Mouse (Mus musculus): ENCODE data around the gene Slc9c1. TPM values are rescaled to one million over a fixed set of nuclear protein-coding genes. Genes with fewer than 3 reads are reported as not detected.
"Not testable (repeated sequence)": the region's sequence is repeated elsewhere in the genome, so short reads cannot be mapped to it uniquely, and the experiment has no call there.

Slc9c1 gene
- not detected in 2 replicates for polyA plus RNA-seq (2015; fragmentation: Nextera tagmentation; extraction: Ambion mirVana)

DNA sequence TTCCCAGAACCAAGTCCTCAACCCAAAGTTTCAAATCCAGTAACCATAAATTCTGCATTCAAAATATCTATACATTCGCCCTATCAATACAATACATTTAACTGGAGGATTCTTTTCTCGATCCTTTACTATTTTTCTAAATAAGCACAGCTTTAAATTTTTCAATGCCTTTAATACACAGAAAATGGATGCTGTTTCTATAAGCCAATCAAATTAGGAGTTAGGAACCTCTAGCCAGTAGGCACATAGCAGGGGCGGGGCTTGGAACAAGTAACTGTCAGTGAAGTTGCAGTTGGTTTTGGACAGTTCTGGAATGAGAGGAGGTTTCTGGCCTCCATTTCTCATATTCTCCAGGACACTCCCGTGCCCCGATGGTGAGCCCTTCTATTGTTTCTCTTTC is at the start of gene Slc9c1:
Gene Slc9c1 (plus strand): TSS at position 301 of the 400 bp plus-strand sequence.
- Histone ChIP-seq H3K27ac (replicated peaks) (no peak within 1 kb of the TSS), H3K4me3 (replicated peaks) (no peak within 1 kb of the TSS), H3K9me3 (replicated peaks) (no peaks in the 10 kb centered on the region), H3K27me3 (replicated peaks) (no peaks in the 10 kb centered on the region), H3K4me2 (no peak within 1 kb of the TSS), H3K36me3 (no peaks in the 10 kb centered on the region), H3K4me1 (no peaks in the 10 kb centered on the region), H3K9ac (replicated peaks) (no peak within 1 kb of the TSS)
- 95% methylated on average over 5 of the region's 5 CpGs for WGBS
- ATAC-seq (ENCODE audit: low FRiP score) = no peak

- 76% methylated on average over 5 of the region's 5 CpGs for WGBS
- ATAC-seq (ENCODE audit: low FRiP score) = no peak
Observed at GRCm38 (mm10) chr16:45492927-45493326, 42.2 kb upstream of the Slc9c1 start, which contains the start of gene Gm609. TSS of gene Gm609 (minus strand) at chr16:45492969.

DNA sequence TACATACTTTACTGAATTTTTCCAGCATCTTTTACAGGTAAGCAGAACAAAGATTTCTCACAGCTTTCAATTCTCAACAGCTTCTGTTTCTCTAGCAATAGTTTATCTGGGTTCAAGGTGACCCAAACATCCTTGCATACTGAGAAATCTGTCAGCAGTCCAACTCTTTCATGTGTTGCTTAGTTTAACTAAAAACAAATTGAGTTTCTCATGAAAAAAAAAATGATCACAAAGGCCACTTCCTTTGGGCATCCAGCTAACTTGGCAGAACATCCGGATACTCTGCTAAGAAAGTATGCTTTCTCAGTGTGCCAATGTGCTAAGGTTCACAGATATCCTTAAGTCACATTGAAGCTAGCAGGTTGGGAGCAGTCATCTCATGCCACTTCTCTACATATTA is 39.8 kb upstream of the Slc9c1 start:
- WGBS = 84% methylated on average over 1 of the region's 1 CpGs
- no peaks in the 10 kb centered on the region for H3K27me3 ChIP-seq (replicated peaks)
- H3K4me3 ChIP-seq (replicated peaks) = no peak overlapping the region
- no peaks in the 10 kb centered on the region for H3K9me3 ChIP-seq (replicated peaks)
- H3K4me1 ChIP-seq = no peaks in the 10 kb centered on the region
- H3K27ac ChIP-seq (replicated peaks) = no peak overlapping the region
- H3K36me3 ChIP-seq = no peaks in the 10 kb centered on the region
- no peak overlapping the region for H3K4me2 ChIP-seq
- H3K9ac ChIP-seq (replicated peaks) = no peak overlapping the region
- no peak for ATAC-seq (ENCODE audit: low FRiP score)

More at GRCm38 (mm10) chr16:45492927-45493326, 42.2 kb upstream of the Slc9c1 start, which contains the start of gene Gm609:
- no peaks in the 10 kb centered on the region for H3K27me3 ChIP-seq (replicated peaks)
- H3K27ac ChIP-seq (replicated peaks) = no peak within 1 kb of the TSS
- no peak within 1 kb of the TSS for H3K4me2 ChIP-seq
- H3K9me3 ChIP-seq (replicated peaks) = no peaks in the 10 kb centered on the region
- no peaks in the 10 kb centered on the region for H3K36me3 ChIP-seq
- H3K4me1 ChIP-seq = no peaks in the 10 kb centered on the region
- H3K9ac ChIP-seq (replicated peaks) = no peak within 1 kb of the TSS
- no peak within 1 kb of the TSS for H3K4me3 ChIP-seq (replicated peaks)

DNA sequence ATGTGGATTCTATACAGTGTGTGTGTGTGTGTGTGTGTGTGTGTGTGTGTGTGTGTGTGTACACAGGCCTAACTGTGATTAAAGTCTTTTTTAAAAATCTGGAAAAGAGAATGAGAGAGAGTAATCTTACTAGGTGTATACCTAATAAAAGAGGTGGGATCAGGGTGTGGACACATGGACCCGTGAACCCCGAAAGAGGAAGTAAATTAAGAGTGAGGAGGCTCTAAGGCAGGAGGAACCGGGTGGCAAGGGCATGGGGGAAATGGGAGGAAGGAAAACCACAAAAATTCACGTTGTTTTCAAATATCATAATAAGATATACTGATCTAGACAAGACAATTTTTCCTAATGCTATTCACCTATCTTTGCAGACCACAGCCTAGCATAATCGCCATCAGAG is 9.6 kb upstream of the Slc9c1 start:
- no peak overlapping the region for H3K27ac ChIP-seq (replicated peaks)
- no peaks in the 10 kb centered on the region for H3K9me3 ChIP-seq (replicated peaks)
- H3K4me2 ChIP-seq = no peak overlapping the region
- no peaks in the 10 kb centered on the region for H3K27me3 ChIP-seq (replicated peaks)
- 81% methylated on average over 5 of the region's 5 CpGs for WGBS
- H3K36me3 ChIP-seq = no peaks in the 10 kb centered on the region
- H3K4me3 ChIP-seq (replicated peaks) = no peak overlapping the region
- no peak overlapping the region for H3K9ac ChIP-seq (replicated peaks)
- H3K4me1 ChIP-seq = no peaks in the 10 kb centered on the region
- ATAC-seq (ENCODE audit: low FRiP score) = no peak

DNA sequence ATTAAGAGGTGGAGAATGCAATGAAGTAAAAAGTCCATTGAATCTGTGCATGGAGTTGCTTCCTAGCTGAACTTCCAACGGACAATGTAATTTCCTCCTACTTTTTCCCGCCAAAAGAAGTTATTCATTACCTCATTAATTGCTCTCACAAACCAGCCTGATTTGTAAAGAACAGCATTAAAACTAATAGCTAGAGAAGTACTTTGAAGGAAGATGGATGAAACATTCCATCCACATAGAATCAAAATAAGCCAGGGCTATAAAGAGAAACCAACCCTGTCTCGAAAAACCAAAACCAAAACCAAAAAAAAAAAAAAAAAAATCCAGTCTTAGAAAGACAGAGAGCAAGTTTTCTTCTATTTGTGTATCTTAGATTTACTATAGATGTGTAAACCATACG is 3.2 kb upstream of the Slc9c1 start, which contains the start of gene Gm17783:
Gene Gm17783 (minus strand): TSS at position 101 of the 400 bp plus-strand sequence.
- no peak within 1 kb of the TSS for H3K4me3 ChIP-seq (replicated peaks)
- no peaks in the 10 kb centered on the region for H3K4me1 ChIP-seq
- no peak within 1 kb of the TSS for H3K4me2 ChIP-seq
- no peaks in the 10 kb centered on the region for H3K27me3 ChIP-seq (replicated peaks)
- H3K27ac ChIP-seq (replicated peaks) = no peak within 1 kb of the TSS
- 83% methylated on average over 4 of the region's 4 CpGs for WGBS
- H3K9me3 ChIP-seq (replicated peaks) = no peaks in the 10 kb centered on the region
- no peak within 1 kb of the TSS for H3K9ac ChIP-seq (replicated peaks)
- ATAC-seq (ENCODE audit: low FRiP score) = no peak
- H3K36me3 ChIP-seq = no peaks in the 10 kb centered on the region

DNA sequence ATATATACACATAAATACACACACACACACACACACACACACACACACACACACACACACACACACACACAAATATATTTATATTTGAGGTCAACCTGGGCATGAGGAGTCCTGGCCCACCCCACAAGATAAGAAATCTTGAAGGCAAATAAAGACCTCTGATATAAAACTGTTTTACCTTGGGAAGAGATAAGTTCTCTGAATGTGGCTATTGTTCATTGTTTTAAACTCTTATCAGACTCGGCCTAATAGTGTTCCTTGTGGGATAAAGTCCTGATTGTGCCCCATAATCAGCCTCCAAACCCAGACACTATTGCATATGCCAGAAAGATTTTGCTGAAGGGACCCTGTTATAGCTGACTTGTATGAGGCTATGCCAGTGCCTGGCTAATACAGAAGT is 3.2 kb downstream of the Slc9c1 start:
- H3K9me3 ChIP-seq (replicated peaks); H3K27me3 ChIP-seq (replicated peaks); ATAC-seq (ENCODE audit: low FRiP score); H3K9ac ChIP-seq (replicated peaks); H3K4me1 ChIP-seq; H3K27ac ChIP-seq (replicated peaks); H3K36me3 ChIP-seq; H3K4me3 ChIP-seq (replicated peaks); H3K4me2 ChIP-seq: not testable (repeated sequence)
- WGBS = 88% methylated on average over 1 of the region's 1 CpGs

DNA sequence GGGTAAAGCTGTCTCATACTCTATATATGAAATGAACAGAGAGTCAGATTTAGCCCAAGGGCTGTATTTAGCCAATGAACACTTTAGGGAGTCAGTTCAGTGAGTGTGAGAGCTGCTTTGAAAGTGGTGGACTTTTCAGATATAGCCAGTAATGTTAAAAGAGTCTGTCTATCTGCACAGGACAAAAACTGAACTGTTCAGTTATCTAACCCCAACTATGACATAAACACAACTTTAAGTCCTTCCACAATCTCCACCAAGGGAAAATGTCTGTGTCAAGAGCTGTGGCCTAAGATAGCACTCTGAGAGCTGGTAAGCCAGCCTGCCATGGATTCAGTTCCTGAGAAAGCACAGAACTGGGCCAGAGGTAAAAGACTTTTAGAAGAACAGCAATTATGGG is 7.0 kb downstream of the Slc9c1 start:
- Histone ChIP-seq H3K4me2 (no peak overlapping the region), H3K4me1 (no peaks in the 10 kb centered on the region), H3K9ac (replicated peaks) (no peak overlapping the region), H3K9me3 (replicated peaks) (no peaks in the 10 kb centered on the region), H3K36me3 (no peaks in the 10 kb centered on the region), H3K27ac (replicated peaks) (no peak overlapping the region), H3K4me3 (replicated peaks) (no peak overlapping the region), H3K27me3 (replicated peaks) (no peaks in the 10 kb centered on the region)
- no peak for ATAC-seq (ENCODE audit: low FRiP score)

DNA sequence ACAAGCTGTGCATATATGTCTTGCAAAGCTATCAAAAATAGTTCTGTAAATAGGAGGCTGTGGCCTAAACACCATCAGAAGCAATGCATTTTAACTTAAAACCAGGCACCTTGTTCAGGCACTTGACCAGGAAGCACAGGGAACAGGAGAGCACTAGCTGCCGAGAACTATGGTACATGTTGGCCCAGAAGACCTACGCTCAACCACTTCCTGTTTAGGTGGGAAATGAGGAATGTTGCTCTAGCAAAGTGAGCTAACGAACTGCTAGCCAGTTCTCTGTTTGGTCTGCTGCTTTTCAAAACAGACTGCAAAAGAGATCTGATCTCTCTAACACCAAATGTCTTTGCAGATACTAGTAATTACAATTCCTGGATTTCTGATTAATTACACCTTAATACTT is 9.2 kb downstream of the Slc9c1 start:
- ATAC-seq (ENCODE audit: low FRiP score) = no peak
- WGBS = 85% methylated on average over 3 of the region's 3 CpGs
- no peak overlapping the region for H3K4me2 ChIP-seq

GRCm38 (mm10) chr16:45547982-45548381 is 12.9 kb downstream of the Slc9c1 start:
- Histone ChIP-seq H3K4me1 (no peaks in the 10 kb centered on the region), H3K4me3 (replicated peaks) (no peak overlapping the region), H3K4me2 (no peak overlapping the region), H3K27ac (replicated peaks) (no peak overlapping the region), H3K27me3 (replicated peaks) (no peaks in the 10 kb centered on the region), H3K36me3 (no peaks in the 10 kb centered on the region), H3K9me3 (replicated peaks) (no peaks in the 10 kb centered on the region), H3K9ac (replicated peaks) (no peak overlapping the region)
- no peak for ATAC-seq (ENCODE audit: low FRiP score)

More for the DNA sequence above, 9.2 kb downstream of the Slc9c1 start:
- Histone ChIP-seq H3K36me3 (no peaks in the 10 kb centered on the region), H3K9me3 (replicated peaks) (no peaks in the 10 kb centered on the region), H3K27me3 (replicated peaks) (no peaks in the 10 kb centered on the region), H3K9ac (replicated peaks) (no peak overlapping the region), H3K4me1 (no peaks in the 10 kb centered on the region), H3K27ac (replicated peaks) (no peak overlapping the region), H3K4me3 (replicated peaks) (no peak overlapping the region)

DNA sequence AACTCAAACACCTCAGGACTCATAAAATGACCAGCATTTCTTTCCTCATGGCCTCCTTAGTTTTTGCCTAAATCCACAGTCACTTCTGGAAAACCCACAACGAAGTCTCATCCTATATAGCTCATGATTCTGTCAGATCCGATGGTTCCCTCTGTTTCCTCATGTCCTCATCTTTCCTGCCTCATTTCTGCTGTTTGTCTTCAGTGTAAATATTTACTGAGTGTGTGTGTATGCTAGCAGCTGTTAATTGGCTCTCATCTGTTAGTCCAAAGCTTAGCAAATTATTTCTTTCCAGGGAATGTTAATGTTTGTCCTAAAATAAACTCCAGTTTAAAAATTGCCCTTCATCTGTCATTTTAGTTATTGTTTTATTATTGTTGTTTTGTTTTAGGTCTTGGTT is 16.5 kb downstream of the Slc9c1 start:
- WGBS = 82% methylated on average over 2 of the region's 2 CpGs

GRCm38 (mm10) chr16:45561747-45562146 is 26.6 kb downstream of the Slc9c1 start:
- 67% methylated on average over 3 of the region's 3 CpGs for WGBS
- no peak overlapping the region for H3K27ac ChIP-seq (replicated peaks)
- no peak overlapping the region for H3K4me2 ChIP-seq
- no peaks in the 10 kb centered on the region for H3K4me1 ChIP-seq
- H3K27me3 ChIP-seq (replicated peaks) = no peaks in the 10 kb centered on the region
- no peak overlapping the region for H3K4me3 ChIP-seq (replicated peaks)
- no peak for ATAC-seq (ENCODE audit: low FRiP score)
- H3K9ac ChIP-seq (replicated peaks) = no peak overlapping the region
- no peaks in the 10 kb centered on the region for H3K36me3 ChIP-seq
- no peaks in the 10 kb centered on the region for H3K9me3 ChIP-seq (replicated peaks)

More for the DNA sequence above, 16.5 kb downstream of the Slc9c1 start:
- no peak overlapping the region for H3K9ac ChIP-seq (replicated peaks)
- no peaks in the 10 kb centered on the region for H3K9me3 ChIP-seq (replicated peaks)
- H3K4me3 ChIP-seq (replicated peaks) = no peak overlapping the region
- no peak overlapping the region for H3K27ac ChIP-seq (replicated peaks)
- ATAC-seq (ENCODE audit: low FRiP score) = no peak
- H3K4me1 ChIP-seq = no peaks in the 10 kb centered on the region
- no peaks in the 10 kb centered on the region for H3K27me3 ChIP-seq (replicated peaks)
- no peaks in the 10 kb centered on the region for H3K36me3 ChIP-seq
- no peak overlapping the region for H3K4me2 ChIP-seq

DNA sequence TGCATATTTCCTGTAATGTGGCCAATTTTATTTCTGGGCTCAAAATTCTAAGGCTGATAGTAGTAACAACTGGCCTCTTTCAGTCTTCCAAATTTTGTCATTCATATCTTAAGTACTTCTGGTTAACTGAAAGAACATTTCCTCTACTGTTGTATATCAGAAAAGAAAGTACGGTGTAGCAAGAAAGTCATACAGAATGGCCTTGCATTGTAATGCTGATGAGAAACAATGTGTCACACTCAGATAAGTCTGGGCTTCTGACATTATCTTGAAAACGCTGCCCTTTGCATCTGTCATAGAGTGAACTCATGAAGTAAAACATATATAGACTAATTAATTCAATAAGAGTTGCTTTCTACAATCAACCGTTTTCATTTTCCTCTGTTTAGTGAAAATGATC is 37.2 kb downstream of the Slc9c1 start:
- Histone ChIP-seq H3K9me3 (replicated peaks) (no peaks in the 10 kb centered on the region), H3K9ac (replicated peaks) (no peak overlapping the region), H3K27me3 (replicated peaks) (no peaks in the 10 kb centered on the region), H3K4me1 (no peaks in the 10 kb centered on the region), H3K4me2 (no peak overlapping the region), H3K4me3 (replicated peaks) (no peak overlapping the region), H3K27ac (replicated peaks) (no peak overlapping the region), H3K36me3 (no peaks in the 10 kb centered on the region)
- 91% methylated on average over 3 of the region's 3 CpGs for WGBS
- ATAC-seq (ENCODE audit: low FRiP score) = no peak

- H3K9me3 ChIP-seq (replicated peaks) = no peaks in the 10 kb centered on the region
- ATAC-seq (ENCODE audit: low FRiP score) = no peak
- H3K4me2 ChIP-seq = no peak overlapping the region
- 71% methylated on average over 12 of the region's 12 CpGs for WGBS
- no peak overlapping the region for H3K27ac ChIP-seq (replicated peaks)
- H3K4me3 ChIP-seq (replicated peaks) = no peak overlapping the region
- no peaks in the 10 kb centered on the region for H3K4me1 ChIP-seq
- H3K27me3 ChIP-seq (replicated peaks) = no peaks in the 10 kb centered on the region
- no peaks in the 10 kb centered on the region for H3K36me3 ChIP-seq
- no peak overlapping the region for H3K9ac ChIP-seq (replicated peaks)
Observed at GRCm38 (mm10) chr16:45579883-45580282, 44.8 kb downstream of the Slc9c1 start.

All from neural tube, embryonic 15.5 days (tissue).